Mouse (Mus musculus): ENCODE results near the gene Gdf7.

Gene Gdf7

DNA sequence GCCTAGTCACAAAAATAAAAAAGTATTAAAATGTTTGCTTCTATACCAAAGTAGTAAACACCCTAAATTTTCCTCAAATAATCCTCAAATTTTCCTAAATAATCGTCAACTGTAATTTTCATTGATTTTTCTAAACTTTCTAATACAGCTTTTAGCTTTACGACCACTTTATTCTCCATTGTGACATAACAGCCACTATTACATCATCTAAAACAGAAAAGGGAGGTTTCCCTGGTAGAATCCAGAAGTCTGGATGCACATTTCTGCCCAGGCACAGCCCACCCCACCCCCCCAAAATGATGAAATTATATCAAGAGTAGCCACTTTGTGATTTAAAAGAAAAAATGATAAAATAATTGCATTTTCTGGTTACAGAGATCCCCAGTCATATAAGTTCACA is 5.6 kb downstream of the Gdf7 start:
- no peak for DNase-seq

DNA sequence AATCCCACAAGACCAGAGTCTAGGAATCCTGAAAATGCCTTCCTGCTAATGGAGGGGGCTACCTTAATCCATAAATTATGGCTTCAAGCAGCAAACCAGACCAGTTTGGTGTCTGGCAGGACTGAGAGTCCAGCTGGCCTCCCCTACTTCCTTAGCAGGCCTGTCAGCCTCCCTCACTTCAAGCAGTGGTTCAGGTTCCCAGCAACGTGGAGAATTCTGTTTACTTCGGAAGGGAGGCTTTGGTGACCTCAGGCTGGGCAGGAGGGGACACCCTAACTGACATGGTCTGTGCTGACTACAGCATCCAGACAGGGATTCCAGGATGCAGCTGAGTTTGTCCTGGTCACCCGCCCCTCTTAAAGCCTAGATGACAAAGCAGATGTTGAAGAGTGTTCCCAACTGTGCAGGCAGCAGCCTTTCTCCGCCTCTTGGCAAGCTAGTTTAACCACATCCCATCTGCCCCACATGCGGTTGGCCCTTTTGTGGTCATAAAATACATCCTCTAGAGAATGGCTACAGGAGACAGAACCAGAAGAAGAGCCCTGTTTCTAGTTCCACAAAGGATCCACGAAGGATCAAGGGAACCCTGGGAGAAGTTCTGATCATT is 6.3 kb downstream of the Gdf7 start:
- no peak for DNase-seq

DNA sequence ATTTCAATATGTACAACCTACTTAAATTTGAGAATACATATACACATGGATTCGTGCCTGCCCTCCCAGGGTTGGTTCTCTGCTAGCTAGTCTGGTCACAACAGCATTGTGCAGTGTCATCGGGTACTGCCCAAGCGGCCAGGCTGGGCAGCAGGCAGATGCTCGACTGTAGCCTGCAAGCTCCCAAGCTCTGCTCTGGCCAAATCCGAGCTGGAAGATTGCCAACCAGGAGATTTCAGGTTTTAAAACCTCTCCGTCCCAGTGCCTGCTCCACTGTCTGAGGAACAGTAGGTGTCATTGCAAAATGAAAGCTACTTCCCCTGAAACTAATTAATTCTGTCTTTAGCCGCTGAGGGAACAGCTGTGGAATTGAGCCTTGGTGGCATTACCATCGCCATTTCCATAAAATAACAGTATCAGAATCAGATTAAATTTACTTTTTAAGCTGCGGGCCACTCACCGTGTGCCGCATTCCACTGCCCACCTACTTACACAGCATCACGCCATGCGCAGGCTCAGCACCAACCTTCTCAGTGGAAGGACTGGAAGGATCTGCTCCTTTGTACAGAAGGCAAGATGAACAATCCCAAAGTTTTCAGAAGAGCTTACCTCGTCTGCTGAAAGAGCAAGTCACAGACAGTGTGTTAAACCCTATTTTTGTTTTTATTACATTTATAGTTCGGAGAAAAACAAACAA is 10.4 kb downstream of the Gdf7 start:
- no peak for DNase-seq

GRCm38 (mm10) chr12:8289499-8289898 is 12.3 kb downstream of the Gdf7 start:
- DNase-seq: no peak

DNA sequence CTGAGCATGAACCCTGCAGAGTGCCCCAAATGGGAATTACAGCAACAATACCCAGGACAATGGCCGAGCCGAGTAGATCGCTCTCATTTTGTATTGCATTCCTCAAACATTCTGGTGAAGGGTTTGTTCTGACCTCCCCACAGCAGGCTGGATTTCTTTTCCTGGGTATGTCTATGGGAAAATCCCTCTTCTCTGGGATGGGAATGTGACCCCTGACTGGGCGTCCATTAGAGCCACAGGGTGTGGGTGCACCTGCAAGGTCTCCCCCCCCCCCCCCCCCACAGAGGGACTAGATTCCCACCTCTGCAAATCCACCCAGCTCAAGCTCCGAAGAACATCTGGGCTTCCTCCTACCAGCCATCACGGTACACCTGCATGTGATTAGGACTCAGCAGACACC is 12.7 kb downstream of the Gdf7 start:
- no peak for DNase-seq

- no peak for DNase-seq
These were observed 13.8 kb downstream of the Gdf7 start for GRCm38 (mm10) chr12:8287970-8288369.

GRCm38 (mm10) chr12:8281225-8282017 is 20.3 kb downstream of the Gdf7 start:
- DNase-seq: no peak

- DNase-seq: no peak
These were observed 26.3 kb downstream of the Gdf7 start for GRCm38 (mm10) chr12:8275424-8275823.

GRCm38 (mm10) chr12:8273471-8274171 is 28.1 kb downstream of the Gdf7 start:
- DNase-seq: no peak

- peak; percentile 56 for DNase-seq
These were observed 30.3 kb downstream of the Gdf7 start for GRCm38 (mm10) chr12:8271405-8271804.

GRCm38 (mm10) chr12:8269627-8270026 is 32.1 kb downstream of the Gdf7 start:
- DNase-seq: no peak

DNA sequence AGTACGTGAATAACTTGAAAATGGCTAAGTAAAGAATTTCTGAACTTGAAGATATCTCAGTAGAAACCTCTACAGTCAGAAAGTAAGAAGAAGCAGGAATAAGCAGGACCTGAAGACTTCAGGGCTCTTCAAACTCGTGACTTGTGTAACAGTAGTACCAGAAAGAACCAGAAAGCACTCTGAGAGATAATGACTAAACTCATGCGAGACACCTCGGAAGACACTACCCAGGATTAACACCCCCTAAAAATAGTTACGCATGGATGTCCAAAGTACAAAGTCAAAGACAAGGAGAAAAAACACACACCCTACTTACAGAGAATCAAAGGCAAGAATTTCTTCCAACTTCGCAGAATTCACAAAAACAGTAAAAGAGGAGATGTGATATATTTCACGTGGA is 35.4 kb downstream of the Gdf7 start:
- peak; percentile 81 for DNase-seq

GRCm38 (mm10) chr12:8260297-8260696 is 41.5 kb downstream of the Gdf7 start:
- no peak for DNase-seq
